Mouse (Mus musculus): ENCODE measurements around the gene Bzw1. TPM values are rescaled to one million over a fixed set of nuclear protein-coding genes. Genes with fewer than 3 reads are reported as not detected.

The Bzw1 gene
- polyA plus RNA-seq, 1 experiment = 72.3 TPM

DNA sequence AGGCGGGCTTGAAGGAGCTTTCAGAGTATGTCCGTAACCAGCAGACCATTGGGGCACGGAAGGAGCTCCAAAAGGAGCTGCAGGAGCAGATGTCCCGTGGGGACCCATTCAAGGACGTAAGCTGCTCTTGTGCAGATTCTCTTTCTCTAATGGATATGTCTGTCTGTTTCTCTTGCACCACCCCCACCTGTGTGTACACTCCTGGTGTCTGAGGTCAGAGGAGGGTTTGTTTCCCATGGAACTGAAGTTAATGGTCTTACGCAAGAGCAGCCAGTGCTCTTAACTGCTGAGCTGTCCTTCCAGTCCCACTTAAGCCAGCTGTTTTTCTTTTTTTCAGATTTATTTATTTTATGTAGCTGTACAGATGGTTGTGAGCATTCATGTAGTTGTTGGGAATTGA, 8.7 kb downstream of the Bzw1 start:
- DNase-seq = no peak
- Histone ChIP-seq H3K4me1 (ENCODE audit: control insufficient read depth, insufficient read depth, low read length) (no peaks in the 10 kb centered on the region), H3K27me3 (ENCODE audit: control insufficient read depth, insufficient read depth, low read length) (no peaks in the 10 kb centered on the region), H3K4me3 (replicated peaks; ENCODE audit: insufficient read depth, low read depth, low read length) (no peak overlapping the region), H3K27ac (ENCODE audit: insufficient read depth, low read length) (no peak overlapping the region)
- 86% methylated on average over 6 of the region's 6 CpGs for WGBS
- TF ChIP-seq POLR2A (IDR thresholded peaks at IDR 0.05; ENCODE audit: borderline replicate concordance, insufficient read depth, low read length) = no peak
- TF ChIP-seq CTCF (IDR thresholded peaks at IDR 0.05; ENCODE audit: borderline replicate concordance, insufficient read depth, low read depth, low read length) = no peak

DNA sequence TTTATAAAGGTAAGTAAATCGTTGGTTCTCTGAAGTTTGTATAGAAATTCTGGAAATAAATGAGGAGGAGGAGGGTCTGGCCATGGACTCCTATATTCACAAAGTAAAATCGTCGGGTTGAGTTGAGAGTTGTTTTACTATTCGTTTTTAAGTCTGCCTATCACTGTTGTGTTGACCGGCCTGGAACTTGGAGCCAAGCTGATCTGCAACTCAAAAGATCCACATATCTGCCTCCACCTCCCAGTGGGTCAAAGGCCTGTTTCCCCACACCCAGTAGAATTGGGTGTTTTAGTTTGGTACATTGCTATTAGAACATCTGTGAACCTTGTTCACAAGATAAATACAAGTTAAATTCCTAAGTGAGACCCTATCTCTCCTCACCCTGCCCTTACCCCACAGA, 11.0 kb downstream of the Bzw1 start:
- WGBS = 94% methylated on average over 5 of the region's 5 CpGs
- no peaks in the 10 kb centered on the region for H3K27me3 ChIP-seq (ENCODE audit: control insufficient read depth, insufficient read depth, low read length)
- no peak overlapping the region for H3K4me3 ChIP-seq (replicated peaks; ENCODE audit: insufficient read depth, low read depth, low read length)
- no peak for DNase-seq
- H3K4me1 ChIP-seq (ENCODE audit: control insufficient read depth, insufficient read depth, low read length) = no peaks in the 10 kb centered on the region
- no peak for TF ChIP-seq CTCF (IDR thresholded peaks at IDR 0.05; ENCODE audit: borderline replicate concordance, insufficient read depth, low read depth, low read length)
- no peak for TF ChIP-seq POLR2A (IDR thresholded peaks at IDR 0.05; ENCODE audit: borderline replicate concordance, insufficient read depth, low read length)
- H3K27ac ChIP-seq (ENCODE audit: insufficient read depth, low read length) = no peak overlapping the region

DNA sequence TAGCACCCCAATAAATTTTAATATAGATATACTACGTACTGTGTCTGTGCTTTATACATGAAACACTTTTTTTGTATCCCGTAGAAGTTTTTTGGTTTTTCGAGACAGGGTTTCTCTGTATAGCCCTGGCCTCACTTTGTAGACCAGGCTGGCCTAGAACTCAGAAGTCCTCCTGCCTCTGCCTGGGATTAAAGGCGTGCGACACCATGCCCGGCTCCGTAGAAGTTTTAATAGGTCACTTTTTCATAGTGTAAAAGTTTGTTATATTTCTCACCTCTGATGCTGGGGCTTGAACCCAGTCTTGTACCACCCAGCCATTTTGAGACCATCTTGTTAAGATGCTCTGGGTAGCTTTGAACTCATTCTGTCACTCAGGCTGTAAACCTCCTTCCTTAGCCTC, 14.6 kb downstream of the Bzw1 start:
- DNase-seq = no peak
- H3K4me1 ChIP-seq (ENCODE audit: control insufficient read depth, insufficient read depth, low read length) = no peaks in the 10 kb centered on the region
- TF ChIP-seq CTCF (IDR thresholded peaks at IDR 0.05; ENCODE audit: borderline replicate concordance, insufficient read depth, low read depth, low read length) (no peak), POLR2A (IDR thresholded peaks at IDR 0.05; ENCODE audit: borderline replicate concordance, insufficient read depth, low read length) (no peak)
- 98% methylated on average over 7 of the region's 7 CpGs for WGBS
- no peak overlapping the region for H3K27ac ChIP-seq (ENCODE audit: insufficient read depth, low read length)
- H3K4me3 ChIP-seq (replicated peaks; ENCODE audit: insufficient read depth, low read depth, low read length) = no peak overlapping the region
- H3K27me3 ChIP-seq (ENCODE audit: control insufficient read depth, insufficient read depth, low read length) = no peaks in the 10 kb centered on the region

DNA sequence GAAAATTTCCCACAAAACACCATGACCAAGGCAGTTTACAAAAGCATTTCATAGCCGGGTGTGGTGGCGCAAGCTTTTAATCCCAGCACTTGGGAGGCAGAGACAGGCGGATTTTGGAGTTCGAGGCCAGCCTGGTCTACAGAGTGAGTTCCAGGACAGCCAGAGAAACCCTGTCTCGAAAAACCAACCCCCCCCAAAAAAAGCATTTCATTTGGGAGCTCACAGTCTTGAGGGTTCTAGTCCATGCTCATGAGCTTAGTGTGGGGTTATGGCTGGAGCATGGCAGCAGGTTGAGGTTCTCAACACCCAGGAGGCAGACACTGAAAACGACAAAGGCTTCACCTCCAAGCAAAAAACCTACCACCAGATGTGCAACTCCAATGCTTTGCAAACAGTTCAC, 15.4 kb downstream of the Bzw1 start:
- TF ChIP-seq CTCF (IDR thresholded peaks at IDR 0.05; ENCODE audit: borderline replicate concordance, insufficient read depth, low read depth, low read length) = no peak
- DNase-seq = no peak

DNA sequence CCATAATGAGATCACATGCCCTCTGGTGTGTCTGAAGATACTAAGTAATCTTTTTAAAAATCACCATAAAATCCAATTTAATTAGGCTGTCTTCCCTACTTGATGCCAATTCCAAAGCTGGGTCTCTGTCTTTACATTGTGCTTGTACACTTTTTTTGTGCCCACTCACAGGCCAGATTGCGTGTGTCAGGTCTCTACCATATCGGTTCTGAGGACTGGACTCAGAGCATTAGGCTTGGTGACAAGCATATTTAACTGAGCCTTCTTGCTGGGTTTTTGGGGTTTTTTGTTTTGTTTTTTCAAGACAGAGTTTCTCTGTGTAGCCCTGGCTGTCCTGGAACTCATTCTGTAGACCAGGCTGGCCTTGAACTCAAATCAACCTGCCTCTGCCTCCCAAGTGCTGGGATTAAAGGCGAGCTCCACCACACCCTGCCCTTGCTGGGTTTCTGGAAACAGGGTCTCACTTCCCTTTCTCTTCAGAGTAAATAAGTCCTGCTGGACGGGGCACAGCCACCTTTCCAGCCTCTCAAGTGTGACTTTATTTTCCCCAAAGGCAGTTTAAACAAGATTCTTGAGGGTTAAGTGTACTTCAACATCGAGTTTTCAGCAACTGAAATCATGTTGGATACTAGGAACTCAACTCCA, 17.0 kb downstream of the Bzw1 start:
- Histone ChIP-seq H3K4me1 (ENCODE audit: control insufficient read depth, insufficient read depth, low read length) (no peaks in the 10 kb centered on the region), H3K27ac (ENCODE audit: insufficient read depth, low read length) (no peak overlapping the region), H3K27me3 (ENCODE audit: control insufficient read depth, insufficient read depth, low read length) (no peaks in the 10 kb centered on the region), H3K4me3 (replicated peaks; ENCODE audit: insufficient read depth, low read depth, low read length) (no peak overlapping the region)
- TF ChIP-seq POLR2A (IDR thresholded peaks at IDR 0.05; ENCODE audit: borderline replicate concordance, insufficient read depth, low read length) = no peak
- TF ChIP-seq CTCF (IDR thresholded peaks at IDR 0.05; ENCODE audit: borderline replicate concordance, insufficient read depth, low read depth, low read length) = no peak
- 76% methylated on average over 5 of the region's 5 CpGs for WGBS
- DNase-seq = no peak

More for the DNA sequence above, 15.4 kb downstream of the Bzw1 start:
- no peak overlapping the region for H3K27ac ChIP-seq (ENCODE audit: insufficient read depth, low read length)
- no peak overlapping the region for H3K4me3 ChIP-seq (replicated peaks; ENCODE audit: insufficient read depth, low read depth, low read length)
- H3K4me1 ChIP-seq (ENCODE audit: control insufficient read depth, insufficient read depth, low read length) = no peaks in the 10 kb centered on the region
- H3K27me3 ChIP-seq (ENCODE audit: control insufficient read depth, insufficient read depth, low read length) = no peaks in the 10 kb centered on the region
- 83% methylated on average over 6 of the region's 6 CpGs for WGBS

DNA sequence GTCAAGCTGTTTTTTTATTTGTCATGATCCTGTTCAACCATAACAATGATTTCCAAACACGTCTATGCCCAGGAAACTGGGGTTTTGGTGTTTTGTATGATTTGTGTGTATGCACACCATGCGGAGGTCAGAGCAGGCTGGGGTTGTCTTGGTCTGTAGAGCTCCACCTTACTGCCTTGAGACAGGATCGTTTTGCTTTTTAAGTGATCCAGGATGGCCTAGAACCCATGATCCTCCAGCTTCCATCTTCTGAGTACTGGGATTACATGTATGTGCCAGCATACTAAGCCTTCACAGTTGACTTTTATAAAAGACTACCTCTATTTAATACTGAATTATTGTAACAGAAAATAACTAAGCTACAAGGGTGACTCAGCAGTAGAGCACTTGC, 17.5 kb downstream of the Bzw1 start:
- H3K4me1 ChIP-seq (ENCODE audit: control insufficient read depth, insufficient read depth, low read length) = no peaks in the 10 kb centered on the region
- no peak for DNase-seq
- no peak for TF ChIP-seq CTCF (IDR thresholded peaks at IDR 0.05; ENCODE audit: borderline replicate concordance, insufficient read depth, low read depth, low read length)
- no peak for TF ChIP-seq POLR2A (IDR thresholded peaks at IDR 0.05; ENCODE audit: borderline replicate concordance, insufficient read depth, low read length)
- 75% methylated on average over 3 of the region's 3 CpGs for WGBS
- no peaks in the 10 kb centered on the region for H3K27me3 ChIP-seq (ENCODE audit: control insufficient read depth, insufficient read depth, low read length)
- H3K27ac ChIP-seq (ENCODE audit: insufficient read depth, low read length) = no peak overlapping the region
- no peak overlapping the region for H3K4me3 ChIP-seq (replicated peaks; ENCODE audit: insufficient read depth, low read depth, low read length)

DNA sequence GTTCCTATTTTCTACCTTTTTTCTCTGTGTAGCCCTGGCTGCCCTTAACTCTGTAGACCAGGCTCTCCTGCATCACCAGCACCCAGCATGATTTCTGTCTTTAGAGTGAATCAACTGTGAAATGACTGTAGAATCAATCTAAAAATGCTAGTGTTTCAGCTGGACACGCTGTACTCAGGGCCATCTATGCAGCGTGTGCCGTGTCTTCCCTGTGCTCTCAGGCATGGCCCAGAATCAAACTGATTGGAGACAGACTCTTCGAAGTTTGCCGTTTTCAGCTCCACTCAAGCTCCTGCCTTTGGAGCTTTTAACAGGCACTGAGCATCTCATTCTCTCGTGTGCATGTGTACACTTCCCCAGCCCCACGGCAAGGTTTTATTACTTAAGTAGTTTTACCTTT, 18.1 kb downstream of the Bzw1 start:
- no peaks in the 10 kb centered on the region for H3K27me3 ChIP-seq (ENCODE audit: control insufficient read depth, insufficient read depth, low read length)
- no peak overlapping the region for H3K27ac ChIP-seq (ENCODE audit: insufficient read depth, low read length)
- WGBS = 86% methylated on average over 7 of the region's 7 CpGs
- TF ChIP-seq POLR2A (IDR thresholded peaks at IDR 0.05; ENCODE audit: borderline replicate concordance, insufficient read depth, low read length) (no peak), CTCF (IDR thresholded peaks at IDR 0.05; ENCODE audit: borderline replicate concordance, insufficient read depth, low read depth, low read length) (no peak)
- H3K4me3 ChIP-seq (replicated peaks; ENCODE audit: insufficient read depth, low read depth, low read length) = no peak overlapping the region
- no peaks in the 10 kb centered on the region; the same call in 1 of the 2 replicates for H3K4me1 ChIP-seq (ENCODE audit: control insufficient read depth, insufficient read depth, low read length)
- no peak for DNase-seq

DNA sequence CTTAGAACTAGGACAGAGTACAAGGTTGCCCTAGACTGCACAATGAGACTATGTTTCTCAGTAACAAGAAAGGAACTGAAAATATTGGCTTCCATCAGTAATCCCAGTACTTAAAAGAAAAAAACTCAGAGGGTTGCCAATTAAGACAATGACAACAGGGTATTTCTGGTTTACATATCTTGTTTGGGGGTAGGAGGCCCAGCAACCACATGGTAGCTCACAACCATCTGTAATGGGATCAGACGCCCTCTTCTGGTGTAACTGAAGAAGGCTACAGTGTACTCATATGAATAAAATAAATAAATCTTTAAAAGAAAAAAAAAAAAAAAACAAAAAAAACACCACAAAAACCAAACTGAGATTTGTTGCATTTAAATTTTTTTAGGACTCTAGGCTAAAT, 22.7 kb downstream of the Bzw1 start:
- no peak for DNase-seq
- TF ChIP-seq POLR2A (IDR thresholded peaks at IDR 0.05; ENCODE audit: borderline replicate concordance, insufficient read depth, low read length) (no peak), CTCF (IDR thresholded peaks at IDR 0.05; ENCODE audit: borderline replicate concordance, insufficient read depth, low read depth, low read length) (no peak; the same call in 1 of the 2 replicates)

More for the DNA sequence above, 22.7 kb downstream of the Bzw1 start:
- 23% methylated on average over 1 of the region's 1 CpGs for whole genome bisulfite sequencing
- Histone ChIP-seq H3K27me3 (ENCODE audit: control insufficient read depth, insufficient read depth, low read length) (no peaks in the 10 kb centered on the region), H3K4me3 (replicated peaks; ENCODE audit: insufficient read depth, low read depth, low read length) (no peak overlapping the region), H3K4me1 (ENCODE audit: control insufficient read depth, insufficient read depth, low read length) (peaks cover 4% of the 10 kb centered on the region; the same call in 1 of the 2 replicates), H3K27ac (ENCODE audit: insufficient read depth, low read length) (no peak overlapping the region)

Measured in cerebellum, adult 2 months (tissue).